Mouse (Mus musculus): ENCODE measurements around the gene Ift172. TPM values are rescaled to one million over a fixed set of nuclear protein-coding genes. Genes with fewer than 3 reads are reported as not detected.

The Ift172 gene
- 12.0 and 41.2 TPM in 2 replicates for polyA plus RNA-seq (2011; ENCODE audit: insufficient read depth, insufficient read length, low replicate concordance, missing spikeins)

DNA sequence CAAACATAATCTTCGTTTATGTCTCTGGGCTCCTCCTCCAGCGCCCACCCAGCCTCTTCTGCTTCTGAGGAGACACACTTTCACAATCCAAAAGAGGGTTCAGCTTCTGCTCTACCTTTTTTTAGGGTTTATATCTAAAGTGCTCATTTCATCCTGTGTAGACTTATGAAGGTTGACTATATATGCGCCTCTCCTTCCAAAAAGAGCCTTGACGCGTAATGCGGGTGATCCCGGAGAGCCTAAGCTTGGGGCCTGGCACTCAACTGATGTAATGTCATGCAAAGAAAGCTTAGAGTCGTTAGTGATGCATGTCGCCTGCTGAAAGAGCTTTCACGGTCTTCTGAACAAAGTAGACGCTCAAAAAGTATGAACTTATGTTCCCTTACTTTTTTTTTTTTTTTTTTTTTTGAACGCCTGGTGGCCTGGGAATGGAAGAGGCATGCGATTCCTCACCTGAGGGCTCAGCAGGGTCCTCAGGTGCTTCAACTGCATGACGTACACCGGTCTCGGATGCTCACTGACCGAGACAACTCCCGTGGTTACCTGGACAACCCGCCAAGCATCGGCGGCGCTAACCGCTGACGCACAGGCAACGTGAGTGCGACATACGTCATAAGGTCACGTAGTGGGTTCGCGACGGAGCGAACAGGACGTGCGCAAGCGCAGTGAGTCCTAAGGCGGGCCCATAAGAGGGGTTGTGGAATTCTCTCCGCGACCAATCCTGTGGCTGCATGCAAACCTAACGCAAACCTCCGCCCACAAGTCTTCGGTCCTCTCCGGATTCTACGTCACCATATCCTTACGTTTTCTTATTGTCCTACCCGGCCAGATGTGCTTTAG lies at the start of gene Ift172:
TSS of gene Ift172 (minus strand) at position 596 of the 840 bp plus-strand sequence.
- H3K4me1 ChIP-seq (ENCODE audit: control insufficient read depth, insufficient read depth, low read length): peaks cover 4% of the 10 kb centered on the region; the same call in 1 of the 2 replicates
- WGBS: 3% methylated on average over 45 of the region's 45 CpGs
- H3K27ac ChIP-seq (ENCODE audit: control insufficient read depth, insufficient read depth, low read depth, low read length, poor library complexity): peak within 1 kb of the TSS; percentile 69
- TF ChIP-seq CTCF (IDR thresholded peaks at IDR 0.05; ENCODE audit: control insufficient read depth, insufficient read depth, low read length) (no peak), POLR2A (IDR thresholded peaks at IDR 0.05; ENCODE audit: borderline replicate concordance, control insufficient read depth, low read depth, low read length) (peak; percentile 72; the same call in 1 of the 2 replicates)
- peak within 1 kb of the TSS; percentile 69 for H3K4me3 ChIP-seq (replicated peaks; ENCODE audit: control insufficient read depth, low read depth, low read length)

DNA sequence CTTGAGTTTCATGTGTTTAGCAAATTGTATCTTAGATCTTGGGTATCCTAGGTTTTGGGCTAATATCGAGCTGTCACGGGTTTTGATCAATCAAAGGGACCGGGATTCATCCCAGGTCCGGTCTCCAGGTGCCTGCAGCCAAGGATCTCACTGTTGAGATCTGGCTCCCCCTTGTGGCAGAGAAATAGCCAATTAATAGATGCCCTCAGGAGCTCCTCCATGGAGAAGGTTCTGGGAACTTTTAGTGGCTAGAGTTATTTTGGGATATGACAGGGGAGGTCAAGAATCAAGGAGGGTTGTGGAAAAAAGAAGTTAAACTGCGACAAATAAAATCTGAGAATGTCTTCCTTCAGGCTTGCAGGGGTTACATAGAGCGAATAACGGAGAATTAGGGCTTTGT lies 37.3 kb upstream of the Ift172 start:
- whole genome bisulfite sequencing: 29% methylated on average over 7 of the region's 7 CpGs
- Histone ChIP-seq H3K4me3 (replicated peaks; ENCODE audit: control insufficient read depth, low read depth, low read length) (no peak overlapping the region), H3K4me1 (ENCODE audit: control insufficient read depth, insufficient read depth, low read length) (no peaks in the 10 kb centered on the region), H3K27ac (ENCODE audit: control insufficient read depth, insufficient read depth, low read depth, low read length, poor library complexity) (no peak overlapping the region)
- TF ChIP-seq POLR2A (IDR thresholded peaks at IDR 0.05; ENCODE audit: borderline replicate concordance, control insufficient read depth, low read depth, low read length): no peak
- TF ChIP-seq CTCF (IDR thresholded peaks at IDR 0.05; ENCODE audit: control insufficient read depth, insufficient read depth, low read length): peak; percentile 66

DNA sequence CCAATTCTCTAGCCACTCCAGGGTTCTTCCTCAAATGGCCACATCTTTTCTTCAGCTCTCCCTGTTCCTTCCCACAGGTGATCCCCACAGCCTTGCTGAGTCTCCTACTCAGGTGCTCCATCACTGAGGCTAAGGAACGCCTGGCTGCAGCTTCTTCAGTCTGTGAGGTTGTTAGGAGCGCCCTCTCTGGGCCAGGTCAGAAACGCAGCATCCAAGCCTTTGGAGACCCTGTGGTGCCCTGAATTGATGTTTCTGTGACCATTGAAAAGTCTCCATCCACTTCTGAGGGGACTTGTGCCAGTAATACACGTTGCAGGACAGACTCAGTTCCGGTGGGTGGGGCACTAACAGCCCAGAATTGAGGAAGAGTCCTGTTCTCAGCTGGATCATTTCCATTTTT lies 35.9 kb upstream of the Ift172 start:
- Histone ChIP-seq H3K27ac (ENCODE audit: control insufficient read depth, insufficient read depth, low read depth, low read length, poor library complexity) (no peak overlapping the region), H3K4me1 (ENCODE audit: control insufficient read depth, insufficient read depth, low read length) (no peaks in the 10 kb centered on the region), H3K4me3 (replicated peaks; ENCODE audit: control insufficient read depth, low read depth, low read length) (no peak overlapping the region)
- WGBS: 12% methylated on average over 5 of the region's 5 CpGs
- TF ChIP-seq POLR2A (IDR thresholded peaks at IDR 0.05; ENCODE audit: borderline replicate concordance, control insufficient read depth, low read depth, low read length) (no peak), CTCF (IDR thresholded peaks at IDR 0.05; ENCODE audit: control insufficient read depth, insufficient read depth, low read length) (no peak)

DNA sequence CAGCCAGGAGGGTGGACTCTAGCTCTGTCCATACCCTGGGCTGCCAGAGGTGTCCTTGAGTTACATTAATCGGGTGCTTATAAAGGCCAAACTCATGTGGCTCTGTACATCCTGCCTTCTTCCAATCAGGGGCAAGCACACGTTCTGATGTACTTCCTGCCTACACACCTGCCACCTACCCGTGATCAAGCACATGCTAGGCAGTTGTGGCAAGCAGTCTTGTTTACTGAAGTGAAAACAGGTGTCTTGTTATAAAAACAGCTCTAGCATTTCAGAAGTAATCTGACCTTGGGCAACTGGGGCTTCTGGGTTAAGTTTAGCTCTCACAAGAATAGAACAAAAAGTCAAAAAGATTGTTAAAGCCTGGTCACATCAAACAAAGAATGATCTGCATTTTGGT lies 33.2 kb upstream of the Ift172 start:
- Histone ChIP-seq H3K4me1 (ENCODE audit: control insufficient read depth, insufficient read depth, low read length) (no peaks in the 10 kb centered on the region), H3K4me3 (replicated peaks; ENCODE audit: control insufficient read depth, low read depth, low read length) (no peak overlapping the region), H3K27ac (ENCODE audit: control insufficient read depth, insufficient read depth, low read depth, low read length, poor library complexity) (no peak overlapping the region)
- no peak for TF ChIP-seq CTCF (IDR thresholded peaks at IDR 0.05; ENCODE audit: control insufficient read depth, insufficient read depth, low read length)
- no peak for TF ChIP-seq POLR2A (IDR thresholded peaks at IDR 0.05; ENCODE audit: borderline replicate concordance, control insufficient read depth, low read depth, low read length)
- WGBS: 43% methylated on average over 3 of the region's 3 CpGs

DNA sequence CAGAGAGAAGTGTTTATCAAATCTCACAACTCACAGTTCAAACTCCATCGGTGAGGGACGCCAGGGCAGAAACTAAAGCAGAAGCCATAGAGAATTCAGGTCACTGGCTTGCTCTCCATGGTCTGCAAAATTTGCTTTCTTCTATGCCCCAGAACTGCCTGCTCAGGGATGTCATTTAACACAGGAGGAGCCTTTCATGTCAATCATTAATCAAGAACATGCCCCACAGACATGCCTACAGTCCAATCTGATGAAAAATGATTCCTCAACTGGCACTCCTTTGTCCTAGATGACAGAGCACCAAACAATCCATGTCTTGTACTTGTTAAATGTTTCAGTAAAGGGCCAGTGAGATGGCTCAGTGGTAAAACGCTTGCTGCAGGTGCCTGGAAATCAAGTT lies 31.9 kb upstream of the Ift172 start:
- WGBS: 88% methylated on average over 3 of the region's 3 CpGs
- TF ChIP-seq POLR2A (IDR thresholded peaks at IDR 0.05; ENCODE audit: borderline replicate concordance, control insufficient read depth, low read depth, low read length): no peak
- TF ChIP-seq CTCF (IDR thresholded peaks at IDR 0.05; ENCODE audit: control insufficient read depth, insufficient read depth, low read length): no peak
- no peak overlapping the region for H3K27ac ChIP-seq (ENCODE audit: control insufficient read depth, insufficient read depth, low read depth, low read length, poor library complexity)
- H3K4me1 ChIP-seq (ENCODE audit: control insufficient read depth, insufficient read depth, low read length): no peaks in the 10 kb centered on the region
- no peak overlapping the region for H3K4me3 ChIP-seq (replicated peaks; ENCODE audit: control insufficient read depth, low read depth, low read length)

DNA sequence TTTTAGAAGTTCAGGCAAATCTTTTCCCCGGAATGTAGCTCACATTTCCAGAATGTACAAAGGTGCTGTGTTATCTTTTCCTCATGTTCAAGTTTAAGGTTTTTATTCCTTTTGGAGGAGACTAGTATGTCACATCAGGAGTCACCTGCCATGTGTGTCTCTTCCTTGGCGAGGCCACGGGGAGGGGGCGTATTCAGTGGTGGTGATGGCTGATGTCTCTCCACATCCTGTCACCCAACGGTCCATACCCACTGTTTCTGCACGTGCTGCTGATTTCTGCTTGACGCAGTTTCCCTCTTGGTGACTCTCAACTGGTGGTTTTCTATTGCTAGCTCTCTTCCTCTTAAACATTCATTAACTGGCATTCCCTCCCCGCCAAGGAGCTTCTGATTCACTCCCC lies 21.9 kb upstream of the Ift172 start:
- TF ChIP-seq CTCF (IDR thresholded peaks at IDR 0.05; ENCODE audit: control insufficient read depth, insufficient read depth, low read length) (no peak), POLR2A (IDR thresholded peaks at IDR 0.05; ENCODE audit: borderline replicate concordance, control insufficient read depth, low read depth, low read length) (no peak)
- WGBS: 53% methylated on average over 8 of the region's 8 CpGs
- no peak overlapping the region for H3K4me3 ChIP-seq (replicated peaks; ENCODE audit: control insufficient read depth, low read depth, low read length)

DNA sequence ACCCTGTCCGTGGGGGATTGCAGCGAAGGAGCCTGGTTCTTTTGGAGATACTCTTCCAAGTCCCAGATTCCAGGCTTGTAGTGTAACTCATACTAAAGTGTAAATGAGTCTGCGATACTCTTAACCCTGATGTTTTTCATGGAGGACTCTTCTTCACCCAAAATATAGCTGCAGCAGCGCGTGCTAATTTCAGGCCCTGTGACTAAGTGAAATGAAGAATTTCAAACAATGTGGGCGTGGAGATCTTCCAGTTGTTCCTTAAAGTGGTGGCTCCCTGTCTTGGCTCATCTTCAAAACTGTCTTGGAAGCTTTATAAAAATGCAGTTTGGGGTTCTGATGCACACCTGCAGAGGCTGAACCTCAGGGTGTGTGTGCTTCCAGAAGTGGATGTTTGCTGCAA lies 12.2 kb upstream of the Ift172 start:
- 73% methylated on average over 6 of the region's 6 CpGs for WGBS
- Histone ChIP-seq H3K4me3 (replicated peaks; ENCODE audit: control insufficient read depth, low read depth, low read length) (no peak overlapping the region), H3K4me1 (ENCODE audit: control insufficient read depth, insufficient read depth, low read length) (no peaks in the 10 kb centered on the region), H3K27ac (ENCODE audit: control insufficient read depth, insufficient read depth, low read depth, low read length, poor library complexity) (no peak overlapping the region)
- TF ChIP-seq POLR2A (IDR thresholded peaks at IDR 0.05; ENCODE audit: borderline replicate concordance, control insufficient read depth, low read depth, low read length) (no peak), CTCF (IDR thresholded peaks at IDR 0.05; ENCODE audit: control insufficient read depth, insufficient read depth, low read length) (no peak)

More for the DNA sequence above, 21.9 kb upstream of the Ift172 start:
- Histone ChIP-seq H3K27ac (ENCODE audit: control insufficient read depth, insufficient read depth, low read depth, low read length, poor library complexity) (no peak overlapping the region), H3K4me1 (ENCODE audit: control insufficient read depth, insufficient read depth, low read length) (no peaks in the 10 kb centered on the region)

DNA sequence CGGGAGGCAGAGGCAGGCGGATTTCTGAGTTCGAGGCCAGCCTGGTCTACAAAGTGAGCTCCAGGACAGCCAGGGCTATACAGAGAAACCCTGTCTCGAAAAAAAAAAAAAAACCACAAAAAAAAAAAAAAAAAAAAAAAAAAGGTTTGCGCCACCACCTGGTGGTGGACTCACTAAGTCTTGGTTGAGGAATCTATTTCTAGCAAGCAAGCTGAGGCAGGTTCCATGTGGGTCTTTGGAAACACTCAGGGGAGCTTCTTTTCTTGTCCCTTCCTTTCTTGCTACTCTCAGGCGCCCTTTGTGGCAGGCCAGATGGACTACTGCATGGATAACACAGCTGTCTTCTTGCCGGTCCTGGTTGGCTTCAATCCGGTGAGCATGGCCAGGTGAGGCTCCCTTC lies 10.9 kb upstream of the Ift172 start:
- 56% methylated on average over 8 of the region's 8 CpGs for WGBS
- no peaks in the 10 kb centered on the region for H3K4me1 ChIP-seq (ENCODE audit: control insufficient read depth, insufficient read depth, low read length)
- H3K27ac ChIP-seq (ENCODE audit: control insufficient read depth, insufficient read depth, low read depth, low read length, poor library complexity): no peak overlapping the region
- TF ChIP-seq CTCF (IDR thresholded peaks at IDR 0.05; ENCODE audit: control insufficient read depth, insufficient read depth, low read length) (no peak), POLR2A (IDR thresholded peaks at IDR 0.05; ENCODE audit: borderline replicate concordance, control insufficient read depth, low read depth, low read length) (no peak)
- H3K4me3 ChIP-seq (replicated peaks; ENCODE audit: control insufficient read depth, low read depth, low read length): no peak overlapping the region
